Mouse (Mus musculus) adipose tissue, adult 10 weeks (tissue): Measurements from ENCODE around the gene 4930505A04Rik. TPM values are rescaled to one million over a fixed set of nuclear protein-coding genes. Genes with fewer than 3 reads are reported as not detected.

Experiments used
- polyA plus RNA-seq: library from polyadenylated mRNA; stranded (reverse); fragments of 350-450 nt; fragmentation: Illumina TruSeq; extraction: RNeasy Lipid Tissue Mini Kit (QIAGEN cat#74804); gene quantifications from one replicate; pipeline ENCODE4 v1.2.3, GENCODE M21; 2014; ENCODE audit warnings: low read depth, low replicate concordance

Gene 4930505A04Rik
- polyA plus RNA-seq, result 3.2 TPM

GRCm38 (mm10) chr11:30471751-30472593 is at the start of gene 4930505A04Rik:
TSS of gene 4930505A04Rik (minus strand) at chr11:30471827.

Other genes starting within 250 kb of the 4930505A04Rik start
- 212 TPM for gene Sptbn1, start 203.7 kb downstream of the 4930505A04Rik start, polyA plus RNA-seq
- 25.3 TPM for gene Acyp2, start 177.8 kb upstream of the 4930505A04Rik start, polyA plus RNA-seq